Mouse (Mus musculus): ENCODE data around the gene Robo3. TPM values are rescaled to one million over a fixed set of nuclear protein-coding genes. Genes with fewer than 3 reads are reported as not detected.

Robo3 gene
- total RNA-seq, 1 experiment from 2014 or later = not detected

DNA sequence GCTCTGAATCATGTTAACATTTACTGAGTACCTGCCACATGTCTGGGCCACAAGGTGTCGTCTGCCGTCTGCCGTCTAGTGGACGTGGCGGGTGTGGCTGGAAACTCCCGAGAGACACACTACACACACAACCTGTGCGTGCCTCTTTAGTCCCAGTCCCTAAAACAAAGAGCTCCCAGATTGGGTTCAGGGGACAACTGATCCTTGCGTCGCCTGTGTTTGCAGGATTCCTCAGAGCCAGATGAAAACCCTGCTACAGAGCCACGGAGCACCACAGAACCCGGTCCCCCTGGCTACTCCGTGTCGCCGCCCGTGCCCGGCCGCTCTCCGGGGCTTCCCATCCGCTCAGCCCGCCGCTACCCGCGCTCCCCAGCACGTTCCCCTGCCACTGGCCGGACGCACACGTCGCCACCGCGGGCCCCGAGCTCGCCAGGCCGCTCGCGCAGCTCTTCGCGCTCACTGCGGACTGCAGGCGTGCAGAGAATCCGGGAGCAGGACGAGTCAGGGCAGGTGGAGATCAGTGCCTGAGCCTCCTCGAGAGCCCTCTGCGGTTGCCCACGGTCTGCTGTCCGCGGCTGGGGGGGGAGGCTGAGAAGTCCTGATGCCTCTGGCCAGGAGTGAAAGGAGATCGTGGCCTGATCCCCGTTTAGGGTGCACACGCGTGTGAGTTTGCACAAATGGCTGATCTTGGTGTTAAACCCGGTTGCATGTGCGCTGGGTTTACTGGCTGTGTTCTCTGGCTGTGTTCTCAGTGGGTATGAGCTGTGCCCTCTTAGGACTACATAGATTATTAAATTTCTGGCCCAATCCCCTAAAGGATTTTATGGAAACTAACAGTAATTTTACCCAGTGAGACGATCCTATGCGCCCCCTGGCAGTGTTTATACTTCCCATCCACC, 48.5 kb downstream of the Robo3 start:
- no peak for ATAC-seq (ENCODE audit: extremely low read depth, insufficient number of reproducible peaks, low FRiP score, poor library complexity, severe bottlenecking)

DNA sequence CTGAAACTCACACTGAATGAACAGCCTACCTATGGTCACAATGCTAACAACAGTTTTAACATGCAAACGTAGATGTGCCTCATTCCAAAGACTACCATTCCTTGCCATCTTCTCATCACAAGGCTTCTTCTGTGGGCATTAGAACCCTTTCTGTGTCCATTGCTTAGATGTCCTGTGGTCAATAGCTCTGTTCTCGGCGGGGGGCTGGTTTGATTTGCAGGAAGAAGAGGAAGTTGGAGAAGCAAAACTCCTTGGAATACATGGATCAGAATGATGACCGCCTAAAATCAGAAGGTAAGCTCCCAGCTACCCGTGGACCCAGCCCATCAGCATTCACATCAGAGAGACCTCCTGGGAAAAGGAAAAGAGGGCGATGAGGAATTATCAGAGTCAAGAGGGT, 49.9 kb downstream of the Robo3 start:
- no peak for ATAC-seq (ENCODE audit: extremely low read depth, insufficient number of reproducible peaks, low FRiP score, poor library complexity, severe bottlenecking)

DNA sequence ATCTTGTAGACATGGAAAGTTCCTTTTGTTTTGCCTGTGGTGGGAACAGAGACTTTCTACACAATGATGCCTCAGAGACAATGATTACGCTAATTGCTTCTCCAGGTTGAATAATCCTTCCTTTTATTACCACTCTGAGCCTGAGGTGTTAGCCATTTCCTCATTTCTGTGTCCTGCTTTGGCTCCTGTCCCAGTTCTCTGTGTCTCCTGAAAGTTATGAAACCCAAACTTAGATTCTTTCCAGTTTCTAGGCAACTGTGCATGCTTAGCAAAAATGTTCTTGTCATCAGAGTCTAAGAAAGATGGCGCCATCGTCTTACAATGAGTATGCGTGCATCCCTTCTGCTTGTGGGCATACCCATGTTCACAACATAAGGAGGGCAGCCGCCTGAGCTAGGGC, 57.3 kb downstream of the Robo3 start:
- ATAC-seq (ENCODE audit: extremely low read depth, insufficient number of reproducible peaks, low FRiP score, poor library complexity, severe bottlenecking) = no peak

DNA sequence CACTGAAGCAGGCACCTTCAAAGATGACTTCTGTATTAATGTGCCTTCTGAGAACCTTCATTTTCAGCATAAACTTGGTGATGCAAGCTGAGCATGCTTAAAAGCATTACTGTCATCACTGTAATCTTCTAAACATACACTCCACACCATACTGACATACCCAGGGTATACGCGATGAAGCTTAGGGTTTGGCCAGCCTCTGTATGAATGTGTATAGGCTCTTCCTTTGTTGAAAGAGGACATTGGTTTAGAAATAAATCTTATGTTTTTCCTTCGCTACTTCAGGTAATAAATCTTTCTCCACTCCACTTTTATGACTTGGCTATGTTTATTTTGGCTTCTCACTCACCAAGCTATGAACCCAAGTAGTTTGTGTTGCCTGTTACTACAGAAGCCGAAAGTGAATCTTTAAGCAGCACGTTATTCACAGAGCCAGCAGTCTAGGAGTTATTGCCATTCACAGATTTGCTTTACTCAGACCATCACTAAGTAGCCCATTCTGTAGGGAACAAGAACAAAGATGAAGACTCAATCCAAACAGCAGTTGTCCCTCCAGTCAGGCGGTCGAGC, 61.7 kb downstream of the Robo3 start:
- no peak for ATAC-seq (ENCODE audit: extremely low read depth, insufficient number of reproducible peaks, low FRiP score, poor library complexity, severe bottlenecking)

DNA sequence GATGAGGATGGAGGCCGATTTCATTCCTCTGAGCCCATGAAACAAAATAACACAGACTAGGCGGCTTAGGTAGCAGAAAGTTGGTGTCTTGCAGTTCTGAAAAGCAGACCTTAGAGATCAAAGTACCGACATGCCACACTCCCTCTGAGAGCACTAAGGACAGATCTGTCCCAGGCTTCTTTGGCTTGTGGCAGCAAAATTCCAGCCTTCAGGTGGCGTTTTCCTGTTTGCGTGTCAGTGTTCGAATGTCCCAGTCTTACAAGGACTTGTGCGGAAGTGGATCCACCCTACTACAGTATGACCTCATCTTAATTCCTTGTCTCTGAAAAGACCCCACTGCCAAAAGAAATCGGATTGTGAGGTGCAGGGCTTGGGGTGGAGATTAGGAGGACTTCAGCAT, 64.2 kb downstream of the Robo3 start:
- ATAC-seq (ENCODE audit: extremely low read depth, insufficient number of reproducible peaks, low FRiP score, poor library complexity, severe bottlenecking) = no peak

DNA sequence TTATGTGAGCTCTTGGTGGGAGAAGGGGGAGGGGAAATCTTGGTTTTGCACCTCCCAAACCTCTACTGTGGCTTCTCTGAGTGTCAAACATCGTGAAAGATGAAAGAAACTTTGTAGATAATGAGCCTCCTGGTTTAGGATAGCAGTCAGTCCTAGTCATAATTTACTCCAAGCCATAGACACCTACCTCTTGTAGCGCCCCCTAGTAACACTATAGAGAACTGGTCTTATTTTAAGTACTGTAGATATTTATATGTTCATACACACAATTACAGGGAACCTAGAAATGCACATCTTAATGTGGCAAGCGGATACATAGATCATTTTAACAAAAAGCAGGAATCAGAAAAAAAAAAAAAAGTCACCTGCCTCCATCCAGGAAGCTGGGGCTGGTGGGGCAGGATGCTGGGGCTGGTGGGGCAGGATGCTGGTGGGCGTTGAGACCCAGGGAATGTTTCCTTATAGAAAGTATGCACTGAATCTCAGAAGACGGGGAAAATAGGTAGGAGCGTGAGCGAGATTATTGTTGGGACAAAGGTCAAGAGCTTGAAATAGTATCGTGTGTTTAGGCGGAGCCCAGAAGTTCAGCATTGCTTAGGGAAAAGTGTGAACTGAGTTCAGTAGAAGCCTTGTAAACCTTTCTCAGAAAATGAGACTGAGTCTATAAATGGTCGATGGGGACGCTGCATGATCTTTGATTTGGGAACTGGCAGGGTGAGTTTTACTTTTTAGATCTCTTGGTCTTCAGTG, 64.8 kb downstream of the Robo3 start:
- no peak for ATAC-seq (ENCODE audit: extremely low read depth, insufficient number of reproducible peaks, low FRiP score, poor library complexity, severe bottlenecking)

DNA sequence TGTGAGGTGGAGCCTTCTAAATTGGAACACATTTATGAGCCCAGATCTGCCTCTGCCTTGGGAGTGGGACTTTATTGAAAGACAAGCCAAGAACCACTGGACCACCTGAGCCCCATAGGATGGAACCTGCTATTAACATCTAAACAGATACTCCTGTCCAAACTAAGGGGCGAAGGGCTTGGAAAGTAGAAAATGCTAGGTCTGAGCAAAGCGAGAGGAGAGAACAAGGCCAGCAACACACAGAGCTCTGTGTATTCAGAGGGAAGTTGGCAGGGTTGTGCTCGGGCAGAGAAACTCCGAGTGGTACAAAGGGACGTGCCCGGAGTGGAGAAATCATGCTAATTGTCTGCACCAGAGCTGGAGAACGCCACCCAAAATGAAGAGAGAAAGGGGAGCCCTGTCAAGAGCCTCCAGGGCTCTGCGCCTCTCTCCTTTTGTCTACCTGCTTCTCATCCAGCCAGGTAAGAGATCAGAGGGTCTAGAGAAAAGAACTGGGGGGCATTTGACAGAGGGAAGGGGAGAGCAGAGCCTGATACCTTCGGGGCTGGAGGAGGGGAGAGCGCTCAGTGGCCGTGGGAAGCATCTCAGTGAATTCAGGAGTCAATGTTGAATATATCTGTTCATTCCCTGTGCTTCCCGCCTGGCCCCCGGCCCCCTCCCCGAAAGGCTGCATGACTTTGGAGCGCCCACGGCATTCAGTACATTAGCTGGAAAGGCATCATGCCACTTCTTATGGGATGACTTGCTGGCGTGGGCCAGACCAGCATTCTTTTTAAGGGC, 65.6 kb downstream of the Robo3 start, which contains the start of gene Hepacam:
Gene Hepacam, plus strand, starts transcription at position 51 of the 780 bp plus-strand sequence.
- no peak for ATAC-seq (ENCODE audit: extremely low read depth, insufficient number of reproducible peaks, low FRiP score, poor library complexity, severe bottlenecking)

DNA sequence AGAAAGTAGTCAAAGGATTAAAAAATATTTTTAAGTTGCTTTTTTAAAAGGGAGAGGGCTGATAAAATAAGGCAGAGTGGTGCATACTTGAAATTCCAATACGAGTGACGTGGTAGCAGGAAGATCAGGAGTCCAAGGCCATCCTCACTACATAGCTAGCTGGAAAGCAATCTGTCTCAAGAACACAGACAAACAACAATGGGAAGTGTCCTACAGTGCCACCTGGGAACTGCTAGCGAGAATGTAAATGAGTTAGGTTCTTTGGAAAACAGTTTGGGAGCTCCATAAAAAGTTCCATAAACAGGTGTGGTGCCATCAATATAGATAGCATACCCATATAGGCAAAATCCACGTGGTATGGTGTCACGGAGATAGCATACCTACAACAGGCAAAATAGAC, 67.3 kb downstream of the Robo3 start:
- ATAC-seq (ENCODE audit: extremely low read depth, insufficient number of reproducible peaks, low FRiP score, poor library complexity, severe bottlenecking) = no peak

Other genes with a start within 250 kb of the Robo3 start
- gene Tmem218, start 225.0 kb downstream of the Robo3 start, total RNA-seq (2017) = 2.0 and 2.8 TPM in 2 replicates
- gene Slc37a2, start 177.5 kb downstream of the Robo3 start, total RNA-seq (2017) = 30.0 and 30.4 TPM in 2 replicates
- gene Ccdc15, start 84.8 kb downstream of the Robo3 start, total RNA-seq (2017) = 13.5 and 15.1 TPM in 2 replicates
- not detected in 2 replicates for gene Hepacam, start 65.9 kb downstream of the Robo3 start, total RNA-seq (2017)
- 0.12 TPM in 1 of 2 replicates, not detected in the other for gene Robo4, start 31.3 kb downstream of the Robo3 start, total RNA-seq (2017)
- 56.7 and 63.6 TPM in 2 replicates for gene Msantd2, start 56.1 kb upstream of the Robo3 start, total RNA-seq (2017)
- 1.9 and 2.1 TPM in 2 replicates for gene Esam, start 94.8 kb upstream of the Robo3 start, total RNA-seq (2017)
- 0.70 TPM in 1 of 2 replicates, not detected in the other for gene Vsig2, start 106.0 kb upstream of the Robo3 start, total RNA-seq (2017)
- gene Nrgn, start 119.7 kb upstream of the Robo3 start, total RNA-seq (2017) = 13.3 and 15.0 TPM in 2 replicates
- gene Siae, start 122.5 kb upstream of the Robo3 start, total RNA-seq (2017) = 6.4 and 10.5 TPM in 2 replicates
- 2.2 and 2.9 TPM in 2 replicates for gene Spa17, start 180.5 kb upstream of the Robo3 start, total RNA-seq (2017)
- 49.5 and 53.0 TPM in 2 replicates for gene Tbrg1, start 224.1 kb upstream of the Robo3 start, total RNA-seq (2017)
- gene Panx3, start 236.0 kb upstream of the Robo3 start, total RNA-seq (2017) = 0.25 TPM in 1 of 2 replicates, not detected in the other

All from neutrophil, adult 5-6 weeks (primary cell).